Mouse (Mus musculus): ENCODE measurements around the gene Phactr1. TPM values are rescaled to one million over a fixed set of nuclear protein-coding genes. Genes with fewer than 3 reads are reported as not detected.

Phactr1 gene
- total RNA-seq, 2 experiments from 2014 or later, result 453 to 512 TPM

GRCm38 (mm10) chr13:43157370-43157769 lies 476.9 kb downstream of the Phactr1 start:
- no peak for DNase-seq (ENCODE audit: extremely low spot score in 1 of 2, low spot score in 2 of 2)

DNA sequence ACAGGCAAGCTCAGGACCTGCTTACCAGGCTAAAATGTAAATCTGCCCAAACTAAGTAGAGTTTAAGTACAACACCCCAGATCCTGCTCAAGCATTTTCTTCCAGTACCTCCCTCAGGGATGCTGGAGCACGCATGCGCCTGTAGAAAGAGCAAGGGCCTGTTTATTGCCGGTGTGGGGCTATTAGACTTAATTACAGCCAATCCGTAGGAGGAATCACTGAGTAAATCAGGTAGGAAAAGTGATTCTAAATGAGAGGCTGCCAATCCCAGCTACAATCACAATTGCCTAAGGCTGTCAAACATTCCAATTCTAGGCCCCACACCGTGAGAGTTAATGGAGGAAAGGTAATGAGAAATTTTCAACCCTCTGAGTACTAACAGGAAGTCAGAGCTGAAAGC lies 477.9 kb downstream of the Phactr1 start:
- no peak for DNase-seq (ENCODE audit: extremely low spot score in 1 of 2, low spot score in 2 of 2)
- intact Hi-C loops (cut with DNase I), result no loop called here
- no peak overlapping the region for H3K4me3 ChIP-seq
- no peak for TF ChIP-seq CTCF (IDR thresholded peaks at IDR 0.05)
- H3K27ac ChIP-seq, result no peak overlapping the region

More at GRCm38 (mm10) chr13:43157370-43157769, 476.9 kb downstream of the Phactr1 start:
- Histone ChIP-seq H3K4me3 (no peak overlapping the region), H3K27ac (no peak overlapping the region)
- no peak for TF ChIP-seq CTCF (IDR thresholded peaks at IDR 0.05)
- intact Hi-C loops (cut with DNase I), result no loop called here

DNA sequence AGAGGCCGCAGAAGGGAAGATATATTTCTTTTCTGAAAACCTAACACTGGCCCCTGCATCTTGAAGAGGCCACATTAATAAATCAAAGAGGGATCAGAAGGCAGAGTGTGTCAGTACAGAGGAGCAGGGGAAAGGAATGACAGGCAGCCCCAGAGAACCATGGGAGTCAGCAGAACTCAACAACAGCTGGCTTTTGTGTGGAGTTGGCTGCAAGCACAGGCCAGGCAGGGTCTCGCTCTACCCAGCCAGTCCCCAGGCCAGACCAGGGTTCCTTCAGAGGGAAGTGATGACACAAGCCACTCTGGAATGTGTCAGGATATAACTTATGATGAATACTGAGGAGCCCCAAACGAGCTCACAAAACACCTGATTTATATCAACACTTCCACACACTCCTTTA lies 479.0 kb downstream of the Phactr1 start:
- no peak for TF ChIP-seq CTCF (IDR thresholded peaks at IDR 0.05)
- intact Hi-C loops (cut with DNase I), result no loop called here

GRCm38 (mm10) chr13:43167721-43168120 lies 487.3 kb downstream of the Phactr1 start:
- no peak for TF ChIP-seq CTCF (IDR thresholded peaks at IDR 0.05)
- intact Hi-C loops (cut with DNase I), result no loop called here
- H3K4me3 ChIP-seq, result no peak overlapping the region
- H3K27ac ChIP-seq, result no peak overlapping the region
- no peak for DNase-seq (ENCODE audit: extremely low spot score in 1 of 2, low spot score in 2 of 2)

More for the DNA sequence above, 479.0 kb downstream of the Phactr1 start:
- no peak for DNase-seq (ENCODE audit: extremely low spot score in 1 of 2, low spot score in 2 of 2)
- Histone ChIP-seq H3K4me3 (no peak overlapping the region), H3K27ac (no peak overlapping the region)

GRCm38 (mm10) chr13:43171020-43171710 lies 490.7 kb downstream of the Phactr1 start, which contains the start of gene Tbc1d7:
Gene Tbc1d7, minus strand, starts transcription at chr13:43171501.
- intact Hi-C loops (cut with DNase I), result loop anchor here (1.0 to 5.0 kb wide), 3 partner anchors 227 to 566 kb away; partner anchors contain the start of gene Nol7

DNA sequence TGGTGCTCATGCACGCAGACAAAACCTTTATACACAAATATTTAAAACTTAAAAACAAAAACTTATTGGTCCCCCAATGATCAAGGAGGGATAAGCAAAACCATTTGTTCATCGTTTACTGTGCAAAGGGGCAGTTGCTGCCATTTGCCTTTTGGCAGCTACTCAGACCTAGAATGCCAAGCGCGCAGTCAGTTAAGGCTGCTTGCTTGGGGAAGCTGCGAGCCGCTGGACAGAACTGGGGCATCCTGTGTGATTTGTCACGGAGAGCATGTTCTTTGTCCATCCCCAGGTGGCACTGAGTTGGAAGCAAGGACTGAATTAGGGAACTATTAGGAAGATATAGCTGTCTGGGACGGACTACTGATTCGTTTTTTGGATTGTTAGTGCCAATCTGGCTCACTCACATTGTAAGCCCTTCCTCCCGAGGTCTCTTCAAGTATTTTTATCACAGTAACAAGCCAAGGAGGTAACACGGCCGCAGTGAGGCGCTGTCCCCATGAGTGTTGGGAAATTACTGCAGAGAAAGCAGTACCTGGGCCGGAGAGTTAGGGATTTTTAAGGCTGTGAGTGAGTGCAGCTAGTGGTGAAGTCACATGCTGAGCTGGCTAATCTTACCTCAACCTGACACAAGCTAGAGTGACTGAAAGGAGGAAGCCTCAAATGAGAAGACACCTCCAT lies 491.8 kb downstream of the Phactr1 start:
- intact Hi-C loops (cut with DNase I), result loop anchor here (5.0 kb wide), 2 partner anchors 385 to 565 kb away; no protein-coding TSS in a partner anchor
- H3K27ac ChIP-seq, result peak overlapping the region; percentile 85; the same call in 1 of the 2 replicates
- peak; percentile 34 for TF ChIP-seq CTCF (IDR thresholded peaks at IDR 0.05)
- peak overlapping the region; percentile 63 for H3K4me3 ChIP-seq
- DNase-seq (ENCODE audit: extremely low spot score in 1 of 2, low spot score in 2 of 2), result no peak

More at GRCm38 (mm10) chr13:43171020-43171710, 490.7 kb downstream of the Phactr1 start, which contains the start of gene Tbc1d7:
- H3K27ac ChIP-seq, result peak within 1 kb of the TSS; percentile 85
- H3K4me3 ChIP-seq, result peak within 1 kb of the TSS; percentile 63
- no peak for TF ChIP-seq CTCF (IDR thresholded peaks at IDR 0.05)
- DNase-seq (ENCODE audit: extremely low spot score in 1 of 2, low spot score in 2 of 2), result peak; percentile 98 to 99

GRCm38 (mm10) chr13:43173262-43173661 lies 492.8 kb downstream of the Phactr1 start:
- no peak overlapping the region for H3K27ac ChIP-seq
- peak; percentile 95 for TF ChIP-seq CTCF (IDR thresholded peaks at IDR 0.05)
- intact Hi-C loops (cut with DNase I), result loop anchor here (5.0 kb wide), 2 partner anchors 384 to 564 kb away; no protein-coding TSS in a partner anchor
- peak; percentile 77 to 83 for DNase-seq (ENCODE audit: extremely low spot score in 1 of 2, low spot score in 2 of 2)
- no peak overlapping the region for H3K4me3 ChIP-seq

DNA sequence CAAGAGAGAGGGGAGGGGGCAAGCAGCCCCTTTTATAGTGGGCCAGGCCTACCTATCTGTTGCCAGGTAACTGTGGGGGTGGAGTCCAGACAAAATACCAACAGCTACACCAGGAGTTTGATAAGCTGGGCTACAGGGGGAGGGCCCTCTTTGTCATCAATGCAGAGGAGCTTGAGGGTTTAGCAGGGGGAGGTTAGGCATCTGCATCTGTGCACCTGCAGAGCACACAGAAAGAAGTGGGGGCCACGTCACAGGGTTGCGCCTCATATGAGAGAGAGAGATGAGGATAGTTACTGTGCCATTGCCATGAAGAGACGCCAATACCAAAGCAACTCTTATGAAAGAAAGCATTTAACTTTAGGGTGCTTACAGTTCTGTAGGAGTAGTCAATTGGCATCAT lies 496.3 kb downstream of the Phactr1 start:
- intact Hi-C loops (cut with DNase I), result no loop called here
- TF ChIP-seq CTCF (IDR thresholded peaks at IDR 0.05), result no peak
- DNase-seq (ENCODE audit: extremely low spot score in 1 of 2, low spot score in 2 of 2), result no peak
- Histone ChIP-seq H3K4me3 (no peak overlapping the region), H3K27ac (no peak overlapping the region)

- intact Hi-C loops (cut with DNase I), result no loop called here
- DNase-seq (ENCODE audit: extremely low spot score in 1 of 2, low spot score in 2 of 2), result no peak
- no peak overlapping the region for H3K27ac ChIP-seq
- TF ChIP-seq CTCF (IDR thresholded peaks at IDR 0.05), result no peak
- no peak overlapping the region for H3K4me3 ChIP-seq
Observed at GRCm38 (mm10) chr13:43177317-43177716, 496.9 kb downstream of the Phactr1 start.

GRCm38 (mm10) chr13:43181104-43181503 lies 500.7 kb downstream of the Phactr1 start:
- no peak overlapping the region for H3K4me3 ChIP-seq
- no peak for DNase-seq (ENCODE audit: extremely low spot score in 1 of 2, low spot score in 2 of 2)
- intact Hi-C loops (cut with DNase I), result no loop called here
- TF ChIP-seq CTCF (IDR thresholded peaks at IDR 0.05), result no peak
- H3K27ac ChIP-seq, result no peak overlapping the region

DNA sequence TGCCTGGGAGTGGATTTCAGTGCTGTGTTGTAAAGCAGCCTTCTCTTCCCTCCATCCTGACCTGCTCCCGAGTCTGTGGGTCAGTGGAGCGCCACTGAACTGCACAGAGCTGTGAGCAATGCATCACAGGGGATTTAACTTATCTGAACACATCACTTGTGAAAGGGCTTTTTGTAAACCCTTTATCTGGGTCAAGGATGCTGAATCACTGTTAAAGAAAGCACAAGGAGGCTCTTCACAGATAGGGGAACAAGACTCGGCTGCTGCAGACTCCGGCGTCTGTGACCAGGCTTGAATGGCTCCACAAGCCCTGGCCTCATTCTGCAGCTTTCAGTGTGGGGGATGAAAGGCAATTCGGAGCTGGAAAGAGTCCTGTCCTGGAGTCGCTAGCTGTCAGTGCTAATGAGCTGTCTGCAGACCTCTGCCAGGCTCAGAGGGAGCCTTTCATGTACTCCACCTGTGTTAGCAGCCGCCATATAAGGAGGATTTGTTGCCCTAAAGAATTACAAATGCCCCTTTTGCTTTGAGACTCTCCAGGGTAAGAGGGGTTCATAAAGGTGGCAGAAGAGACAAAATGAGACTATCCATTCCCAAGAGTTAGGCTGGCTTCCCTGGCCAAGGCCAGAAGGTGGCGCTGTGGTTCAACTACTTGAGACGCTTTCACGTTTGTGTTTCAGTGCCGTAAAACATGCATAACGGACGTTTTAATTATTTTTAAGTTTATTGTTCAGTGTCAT lies 502.2 kb downstream of the Phactr1 start:
- peak; percentile 92 for TF ChIP-seq CTCF (IDR thresholded peaks at IDR 0.05)
- intact Hi-C loops (cut with DNase I), result loop anchor here (2.0 kb wide), 2 partner anchors 118 to 298 kb away; partner anchors contain the start of gene Ranbp9
- Histone ChIP-seq H3K27ac (peak overlapping the region; percentile 42; the same call in 1 of the 2 replicates), H3K4me3 (peak overlapping the region; percentile 32)
- DNase-seq (ENCODE audit: extremely low spot score in 1 of 2, low spot score in 2 of 2), result peak; percentile 79 to 86
